Mouse (Mus musculus): ENCODE results near the gene Sypl. TPM values are rescaled to one million over a fixed set of nuclear protein-coding genes. Genes with fewer than 3 reads are reported as not detected.

The Sypl gene
- polyA plus RNA-seq, 1 experiment: 62.4 TPM

DNA sequence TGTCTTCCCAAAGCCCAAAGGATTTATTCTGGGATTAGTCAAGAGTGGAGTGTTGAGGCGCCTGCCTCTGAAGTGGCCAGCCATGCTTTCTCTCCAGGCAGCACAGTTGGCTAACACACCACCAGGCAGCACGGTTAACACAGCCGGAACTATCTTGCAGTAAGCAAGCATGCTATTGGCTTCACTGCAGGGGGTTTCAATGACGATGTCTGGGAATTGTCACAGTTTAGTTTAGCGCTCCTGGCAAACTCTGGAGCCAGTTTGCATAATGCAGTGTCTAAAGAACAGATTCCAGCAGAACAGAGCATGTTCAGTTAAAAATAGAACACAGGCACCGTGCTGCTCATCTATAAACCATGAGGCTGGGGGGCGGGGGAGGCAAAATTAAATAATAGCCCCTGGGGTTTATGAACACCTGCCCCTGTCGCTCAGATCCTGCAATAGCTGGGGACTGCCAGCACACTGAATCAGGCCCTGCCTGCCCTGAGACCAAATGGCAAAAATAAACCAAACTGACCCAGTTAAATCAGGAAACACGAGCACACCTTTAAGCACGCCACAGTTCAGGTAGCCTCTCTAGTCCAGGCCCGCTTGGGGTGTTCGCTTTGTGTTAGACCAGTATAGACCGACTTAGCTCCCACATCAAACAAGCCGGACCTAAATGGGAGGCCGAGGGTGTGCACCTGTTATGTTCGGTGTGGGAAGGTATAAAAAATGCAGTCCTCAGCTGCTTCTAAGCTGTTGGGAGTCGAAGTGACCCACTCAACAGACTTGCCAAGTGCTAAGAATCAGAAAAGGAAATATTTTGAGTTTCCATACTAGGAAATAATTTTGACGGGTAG lies 27.1 kb upstream of the Sypl start:
- Histone ChIP-seq H3K4me1 (replicated peaks; ENCODE audit: control insufficient read depth, insufficient read depth, low read length) (no peaks in the 10 kb centered on the region), H3K27ac (ENCODE audit: control insufficient read depth, insufficient read depth, low read length) (no peak overlapping the region), H3K4me3 (ENCODE audit: control insufficient read depth, insufficient read depth, low read length) (no peak overlapping the region), H3K36me3 (ENCODE audit: control insufficient read depth, insufficient read depth, low read length) (no peaks in the 10 kb centered on the region), H3K27me3 (ENCODE audit: control insufficient read depth, insufficient read depth, low read length) (no peaks in the 10 kb centered on the region)
- no peak for DNase-seq
- WGBS: 93% methylated on average over 18 of the region's 18 CpGs
- TF ChIP-seq POLR2A (IDR thresholded peaks at IDR 0.05; ENCODE audit: control insufficient read depth, extremely low read depth, insufficient read depth, low read length, poor library complexity) (no peak), CTCF (IDR thresholded peaks at IDR 0.05; ENCODE audit: borderline replicate concordance, control insufficient read depth, extremely low read depth, insufficient read depth, low read length, poor library complexity) (no peak)

DNA sequence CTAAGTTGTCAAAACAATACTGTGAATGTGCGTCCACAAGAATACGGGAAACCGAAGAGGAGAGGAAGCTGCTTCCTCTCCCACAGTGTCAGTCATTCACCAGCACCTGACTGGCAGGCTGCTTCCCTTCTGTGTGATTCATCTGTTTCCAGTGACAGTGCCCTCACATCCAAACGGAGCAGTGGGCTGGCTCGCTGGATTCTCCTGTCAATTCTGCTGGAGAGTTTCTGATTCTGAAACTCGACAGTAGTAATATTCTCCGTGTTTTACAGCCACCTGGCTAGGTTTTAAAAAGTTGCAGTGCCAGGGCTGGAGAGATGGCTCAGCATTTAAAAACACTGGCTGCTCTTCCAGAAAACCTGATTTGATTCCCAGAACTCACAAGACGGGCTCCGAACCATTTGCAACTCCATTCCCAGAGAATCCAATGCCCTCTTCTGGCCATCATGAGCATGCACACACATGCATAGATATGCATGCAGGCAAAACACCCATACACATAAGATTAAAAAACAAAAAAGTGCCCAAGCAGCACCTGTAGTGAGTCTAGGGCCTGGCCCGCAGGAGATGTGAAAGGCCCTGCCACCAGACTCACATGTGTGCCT lies 26.4 kb upstream of the Sypl start:
- TF ChIP-seq CTCF (IDR thresholded peaks at IDR 0.05; ENCODE audit: borderline replicate concordance, control insufficient read depth, extremely low read depth, insufficient read depth, low read length, poor library complexity): no peak
- TF ChIP-seq POLR2A (IDR thresholded peaks at IDR 0.05; ENCODE audit: control insufficient read depth, extremely low read depth, insufficient read depth, low read length, poor library complexity): no peak
- H3K4me1 ChIP-seq (replicated peaks; ENCODE audit: control insufficient read depth, insufficient read depth, low read length): no peaks in the 10 kb centered on the region
- H3K36me3 ChIP-seq (ENCODE audit: control insufficient read depth, insufficient read depth, low read length): no peaks in the 10 kb centered on the region
- H3K4me3 ChIP-seq (ENCODE audit: control insufficient read depth, insufficient read depth, low read length): no peak overlapping the region
- no peaks in the 10 kb centered on the region for H3K27me3 ChIP-seq (ENCODE audit: control insufficient read depth, insufficient read depth, low read length)
- H3K27ac ChIP-seq (ENCODE audit: control insufficient read depth, insufficient read depth, low read length): no peak overlapping the region
- no peak for DNase-seq
- 93% methylated on average over 10 of the region's 10 CpGs for WGBS

DNA sequence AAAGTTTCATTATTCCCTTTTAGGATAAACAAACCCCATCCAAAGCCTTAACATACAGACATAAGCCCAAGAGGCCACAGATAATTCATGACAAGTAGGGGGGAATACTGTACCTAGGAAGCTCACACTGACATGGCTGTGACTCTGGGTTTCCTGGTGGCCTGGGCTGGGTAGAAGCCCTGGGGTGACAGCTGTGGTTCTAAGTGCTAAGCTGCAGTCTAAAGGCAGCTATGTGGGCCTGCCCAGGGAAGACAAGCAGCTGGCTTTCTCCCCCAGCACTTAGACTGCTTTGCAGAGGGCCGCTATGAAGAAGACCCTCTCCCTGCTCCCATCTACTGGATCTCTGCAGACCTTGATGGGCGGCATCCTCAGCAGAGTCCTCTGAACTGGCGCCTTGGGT lies 25.5 kb upstream of the Sypl start:
- WGBS: 97% methylated on average over 3 of the region's 3 CpGs
- no peak for TF ChIP-seq CTCF (IDR thresholded peaks at IDR 0.05; ENCODE audit: borderline replicate concordance, control insufficient read depth, extremely low read depth, insufficient read depth, low read length, poor library complexity)
- no peak for TF ChIP-seq POLR2A (IDR thresholded peaks at IDR 0.05; ENCODE audit: control insufficient read depth, extremely low read depth, insufficient read depth, low read length, poor library complexity)
- Histone ChIP-seq H3K4me1 (replicated peaks; ENCODE audit: control insufficient read depth, insufficient read depth, low read length) (no peaks in the 10 kb centered on the region), H3K36me3 (ENCODE audit: control insufficient read depth, insufficient read depth, low read length) (no peaks in the 10 kb centered on the region), H3K27me3 (ENCODE audit: control insufficient read depth, insufficient read depth, low read length) (no peaks in the 10 kb centered on the region), H3K4me3 (ENCODE audit: control insufficient read depth, insufficient read depth, low read length) (no peak overlapping the region), H3K27ac (ENCODE audit: control insufficient read depth, insufficient read depth, low read length) (no peak overlapping the region)
- DNase-seq: no peak

DNA sequence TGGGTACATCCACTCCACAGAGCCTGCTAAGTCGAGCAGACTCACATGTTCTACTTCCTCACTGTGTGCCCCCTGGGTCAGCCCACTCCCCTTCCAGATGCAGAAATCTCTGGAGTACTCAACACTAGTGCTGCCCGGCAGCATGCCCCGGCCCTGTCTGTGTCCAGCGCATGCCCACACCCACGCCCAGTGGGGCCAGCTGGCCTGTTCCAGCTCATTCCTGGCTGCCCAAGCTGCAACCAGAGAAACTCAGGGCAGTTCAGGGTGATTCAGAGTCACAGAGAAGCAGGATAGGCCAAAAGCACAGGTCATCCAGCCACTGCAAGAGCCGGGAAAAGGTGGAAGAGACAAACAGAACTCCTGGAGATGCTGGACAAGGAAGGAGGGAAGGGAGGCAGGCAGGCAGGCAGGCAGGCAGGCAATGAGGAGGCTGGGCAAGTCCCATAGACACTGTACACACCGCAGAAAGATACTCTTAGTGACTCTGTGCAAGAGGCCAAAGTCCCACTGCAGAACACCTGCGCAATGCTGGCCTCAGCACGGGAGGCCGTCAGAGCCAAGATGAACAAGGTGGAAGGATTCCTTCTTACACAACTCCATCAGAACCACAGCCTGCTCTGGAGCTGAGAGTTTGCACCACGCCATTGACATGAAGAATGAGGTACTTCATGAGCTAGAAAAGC lies 23.7 kb upstream of the Sypl start:
- Histone ChIP-seq H3K4me3 (ENCODE audit: control insufficient read depth, insufficient read depth, low read length) (no peak overlapping the region), H3K27me3 (ENCODE audit: control insufficient read depth, insufficient read depth, low read length) (no peaks in the 10 kb centered on the region), H3K36me3 (ENCODE audit: control insufficient read depth, insufficient read depth, low read length) (no peaks in the 10 kb centered on the region), H3K4me1 (replicated peaks; ENCODE audit: control insufficient read depth, insufficient read depth, low read length) (no peaks in the 10 kb centered on the region), H3K27ac (ENCODE audit: control insufficient read depth, insufficient read depth, low read length) (no peak overlapping the region)
- no peak for TF ChIP-seq CTCF (IDR thresholded peaks at IDR 0.05; ENCODE audit: borderline replicate concordance, control insufficient read depth, extremely low read depth, insufficient read depth, low read length, poor library complexity)
- TF ChIP-seq POLR2A (IDR thresholded peaks at IDR 0.05; ENCODE audit: control insufficient read depth, extremely low read depth, insufficient read depth, low read length, poor library complexity): no peak
- WGBS: 93% methylated on average over 11 of the region's 11 CpGs
- DNase-seq: no peak

DNA sequence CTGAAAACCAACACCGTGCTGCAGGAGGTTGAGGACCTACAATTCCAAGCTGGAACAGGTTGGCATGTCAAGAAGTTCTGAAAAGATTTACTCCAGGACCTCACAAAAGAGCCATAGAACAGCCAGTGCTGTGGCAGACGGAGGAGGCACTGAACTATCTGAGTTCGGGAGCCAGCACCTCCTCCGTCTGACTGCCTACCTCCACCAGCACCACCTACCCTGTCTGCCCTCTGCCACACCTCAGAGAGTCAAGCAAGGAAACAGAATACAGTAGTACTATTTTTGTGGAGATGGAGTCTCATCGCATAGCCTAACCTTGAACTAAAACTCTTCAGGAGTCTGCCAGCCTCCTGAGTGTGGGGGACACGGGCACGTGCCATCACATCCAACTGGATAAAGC lies 23.1 kb upstream of the Sypl start:
- no peak for DNase-seq
- Histone ChIP-seq H3K4me1 (replicated peaks; ENCODE audit: control insufficient read depth, insufficient read depth, low read length) (no peaks in the 10 kb centered on the region), H3K4me3 (ENCODE audit: control insufficient read depth, insufficient read depth, low read length) (no peak overlapping the region), H3K27me3 (ENCODE audit: control insufficient read depth, insufficient read depth, low read length) (no peaks in the 10 kb centered on the region), H3K27ac (ENCODE audit: control insufficient read depth, insufficient read depth, low read length) (no peak overlapping the region), H3K36me3 (ENCODE audit: control insufficient read depth, insufficient read depth, low read length) (no peaks in the 10 kb centered on the region)
- WGBS: 97% methylated on average over 7 of the region's 7 CpGs
- TF ChIP-seq POLR2A (IDR thresholded peaks at IDR 0.05; ENCODE audit: control insufficient read depth, extremely low read depth, insufficient read depth, low read length, poor library complexity): no peak
- no peak for TF ChIP-seq CTCF (IDR thresholded peaks at IDR 0.05; ENCODE audit: borderline replicate concordance, control insufficient read depth, extremely low read depth, insufficient read depth, low read length, poor library complexity)

DNA sequence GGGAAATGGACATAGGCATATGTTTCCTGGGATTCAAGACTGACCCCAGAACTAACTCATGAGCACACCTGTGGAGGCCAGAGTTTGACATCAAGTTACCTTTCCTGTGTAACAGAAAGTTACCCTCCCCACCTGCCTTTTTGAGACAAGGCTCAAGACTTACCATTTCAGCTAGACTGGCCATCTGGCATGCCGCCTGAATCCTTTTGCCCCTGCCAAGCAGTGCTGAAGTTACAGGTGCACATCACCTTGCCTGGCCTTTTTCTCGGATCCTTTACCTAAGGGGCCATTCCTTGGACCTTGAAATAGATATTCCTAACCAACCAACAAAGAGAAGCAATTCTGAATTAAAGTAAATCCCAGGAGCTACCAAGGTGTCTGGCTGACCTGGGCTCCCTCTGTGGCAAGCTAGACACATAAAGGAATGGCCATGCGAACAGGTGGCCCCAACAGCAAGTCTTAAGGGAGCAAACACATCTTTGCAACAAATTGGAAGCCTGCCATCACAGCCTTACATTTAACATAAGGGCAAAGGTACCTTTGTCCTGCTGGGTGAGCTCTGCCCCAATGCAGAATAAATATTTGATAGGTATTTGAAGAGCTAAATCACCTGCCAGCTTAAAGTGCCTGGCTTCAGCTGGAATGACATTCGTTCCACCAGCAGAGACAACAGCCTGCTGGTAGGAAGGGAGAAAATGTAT lies 17.3 kb upstream of the Sypl start:
- no peaks in the 10 kb centered on the region for H3K27me3 ChIP-seq (ENCODE audit: control insufficient read depth, insufficient read depth, low read length)

More for the DNA sequence above, 17.3 kb upstream of the Sypl start:
- no peaks in the 10 kb centered on the region for H3K36me3 ChIP-seq (ENCODE audit: control insufficient read depth, insufficient read depth, low read length)
- H3K27ac ChIP-seq (ENCODE audit: control insufficient read depth, insufficient read depth, low read length): no peak overlapping the region
- 96% methylated on average over 4 of the region's 4 CpGs for WGBS
- no peak for DNase-seq
- no peak overlapping the region for H3K4me3 ChIP-seq (ENCODE audit: control insufficient read depth, insufficient read depth, low read length)
- TF ChIP-seq CTCF (IDR thresholded peaks at IDR 0.05; ENCODE audit: borderline replicate concordance, control insufficient read depth, extremely low read depth, insufficient read depth, low read length, poor library complexity) (no peak), POLR2A (IDR thresholded peaks at IDR 0.05; ENCODE audit: control insufficient read depth, extremely low read depth, insufficient read depth, low read length, poor library complexity) (no peak)
- no peaks in the 10 kb centered on the region for H3K4me1 ChIP-seq (replicated peaks; ENCODE audit: control insufficient read depth, insufficient read depth, low read length)
